Comparison of ENCODE assay signal across 10 mouse cellular contexts in genomic region chr10:112926271-112926670, GRCm38 (mm10). TPM values are rescaled to one million over a fixed set of nuclear protein-coding genes. Genes with fewer than 3 reads are reported as not detected.
A peak's percentile ranks its signal among the peaks of the same experiment; 100 is the strongest.
DNase-seq lines count a peak whose midpoint lies in the region; ATAC-seq lines count a peak whose summit lies in the region.
"Had no signal": no experiment of that assay in that cellular context is flagged by ENCODE, and none has a peak within 500 bp of the region (broad histone marks: within the 10 kb centered on the region; RNA-seq: fewer than 3 reads in every experiment).

No protein-coding gene starts in this region.

- H3K4me3 ChIP-seq in lung, embryonic 15.5 days = no peak overlapping the region
- peak overlapping the region; percentile 10; the same call in 1 of the 2 replicates for H3K4me3 ChIP-seq in forebrain, embryonic 14.5 days (ENCODE audit: low read depth, low read length)
- no peak overlapping the region; the same call in 1 of the 2 replicates for H3K4me3 ChIP-seq in limb, embryonic 13.5 days
- H3K4me3 ChIP-seq in stomach, embryonic 14.5 days (ENCODE audit: low read depth, low read length) = peak overlapping the region; percentile 5; the same call in 1 of the 2 replicates

- H3K4me2 ChIP-seq in lung, embryonic 15.5 days = peak overlapping the region; percentile 68
- H3K4me2 ChIP-seq in forebrain, embryonic 14.5 days (ENCODE audit: low read length) = peak overlapping the region; percentile 73
- peak overlapping the region; percentile 23 for H3K4me2 ChIP-seq in limb, embryonic 13.5 days (replicated peaks)
- H3K4me2 ChIP-seq in stomach, embryonic 14.5 days (replicated peaks; ENCODE audit: low read depth, low read length) = peak overlapping the region; percentile 29; the same call in 1 of the 2 replicates

- H3K9me3 ChIP-seq in lung, embryonic 15.5 days = no peaks in the 10 kb centered on the region
- no peaks in the 10 kb centered on the region for H3K9me3 ChIP-seq in forebrain, embryonic 14.5 days (replicated peaks; ENCODE audit: control insufficient read depth, low read length)
- H3K9me3 ChIP-seq in limb, embryonic 13.5 days = peaks cover 12% of the 10 kb centered on the region
- H3K9me3 ChIP-seq in stomach, embryonic 14.5 days (ENCODE audit: control insufficient read depth, low read depth, low read length) = no peaks in the 10 kb centered on the region

- WGBS in lung, embryonic 15.5 days = 88% methylated on average over 2 of the region's 2 CpGs
- 74% methylated on average over 2 of the region's 2 CpGs for WGBS in forebrain, embryonic 14.5 days
- WGBS in limb, embryonic 13.5 days = 94% methylated on average over 2 of the region's 2 CpGs
- 88% methylated on average over 2 of the region's 2 CpGs for whole genome bisulfite sequencing in stomach, embryonic 14.5 days

- H3K27ac ChIP-seq in lung, embryonic 15.5 days = no peak overlapping the region
- no peak overlapping the region for H3K27ac ChIP-seq in forebrain, embryonic 14.5 days (ENCODE audit: low read depth, low read length)
- H3K27ac ChIP-seq in limb, embryonic 13.5 days = no peak overlapping the region
- no peak overlapping the region for H3K27ac ChIP-seq in stomach, embryonic 14.5 days (ENCODE audit: low read length)

- H3K36me3 ChIP-seq in lung, embryonic 15.5 days = peaks cover 25% of the 10 kb centered on the region
- peaks cover 31% of the 10 kb centered on the region for H3K36me3 ChIP-seq in forebrain, embryonic 14.5 days (ENCODE audit: control insufficient read depth, insufficient read depth, low read length)
- peaks cover 44% of the 10 kb centered on the region for H3K36me3 ChIP-seq in limb, embryonic 13.5 days
- H3K36me3 ChIP-seq in stomach, embryonic 14.5 days (ENCODE audit: control insufficient read depth, insufficient read depth, low read length) = peaks cover 26% of the 10 kb centered on the region

- no peak for DNase-seq in lung, postnatal 10 days
- DNase-seq in forebrain, embryonic 14.5 days (ENCODE audit: low spot score) = no peak
- no peak for DNase-seq in ovary, postnatal 10 days (ENCODE audit: low spot score)
- no peak for DNase-seq in retina, embryonic 14.5 days (ENCODE audit: low spot score)
- DNase-seq: kidney, adult 2 months; retina, postnatal 1 day; thymus, postnatal 4 days had no signal

- H3K4me1 ChIP-seq in lung, embryonic 15.5 days = peaks cover 20% of the 10 kb centered on the region
- H3K4me1 ChIP-seq in forebrain, embryonic 14.5 days (ENCODE audit: control insufficient read depth, insufficient read depth, low read length) = peaks cover 24% of the 10 kb centered on the region
- H3K4me1 ChIP-seq in limb, embryonic 13.5 days = peaks cover 21% of the 10 kb centered on the region
- H3K4me1 ChIP-seq in stomach, embryonic 14.5 days (ENCODE audit: control insufficient read depth, insufficient read depth, low read length) = peaks cover 16% of the 10 kb centered on the region; the same call in 1 of the 2 replicates

- ATAC-seq in lung, embryonic 15.5 days (ENCODE audit: borderline replicate concordance, extremely low read depth, low FRiP score, low TSS enrichment) = no peak
- no peak for ATAC-seq in forebrain, embryonic 14.5 days
- ATAC-seq in limb, embryonic 13.5 days (ENCODE audit: low FRiP score, low read depth) = no peak
- ATAC-seq in stomach, embryonic 14.5 days (ENCODE audit: insufficient number of reproducible peaks, insufficient read depth, low FRiP score, low read depth) = no peak

- H3K27me3 ChIP-seq in lung, embryonic 15.5 days = no peaks in the 10 kb centered on the region
- no peaks in the 10 kb centered on the region for H3K27me3 ChIP-seq in forebrain, embryonic 14.5 days (replicated peaks; ENCODE audit: control insufficient read depth, insufficient read depth, low read length)
- H3K27me3 ChIP-seq in limb, embryonic 13.5 days = no peaks in the 10 kb centered on the region
- no peaks in the 10 kb centered on the region for H3K27me3 ChIP-seq in stomach, embryonic 14.5 days (ENCODE audit: control insufficient read depth, insufficient read depth, low read length)

- H3K9ac ChIP-seq in lung, embryonic 15.5 days = no peak overlapping the region
- no peak overlapping the region for H3K9ac ChIP-seq in forebrain, embryonic 14.5 days (ENCODE audit: low read length)
- H3K9ac ChIP-seq in limb, embryonic 13.5 days = no peak overlapping the region
- H3K9ac ChIP-seq in stomach, embryonic 14.5 days (replicated peaks; ENCODE audit: low read depth, low read length) = no peak overlapping the region

RNA-seq across cellular contexts. Expression of gene Atxn7l3b, which starts 2.5 kb away (rescaled TPM):
- polyA plus RNA-seq in lung, embryonic 15.5 days (2015; fragmentation: Nextera tagmentation; extraction: Ambion mirVana) = 174 TPM in 2 replicates
- 264 and 284 TPM in 2 replicates for polyA plus RNA-seq in forebrain, embryonic 14.5 days (2014; fragmentation: Nextera tagmentation; extraction: Ambion mirVana)
- polyA plus RNA-seq in limb, embryonic 13.5 days (2015; fragmentation: Nextera tagmentation; extraction: Ambion mirVana) = 304 and 319 TPM in 2 replicates
- polyA plus RNA-seq in stomach, embryonic 14.5 days (2014; fragmentation: Nextera tagmentation; extraction: Ambion mirVana) = 173 and 194 TPM in 2 replicates

Comparison
In these comparisons a context has a peak if more than half of its experiments do, and no peak if none do; other contexts are left out.
1. H3K4me2 ChIP-seq: peak in every context shown above with its lines; median percentile 73 in forebrain, embryonic 14.5 days; 68 in lung, embryonic 15.5 days; 29 in stomach, embryonic 14.5 days; 23 in limb, embryonic 13.5 days.
2. H3K4me3 ChIP-seq: peak in forebrain, embryonic 14.5 days (single experiment) and stomach, embryonic 14.5 days (single experiment); none in lung, embryonic 15.5 days (single experiment) and limb, embryonic 13.5 days (single experiment).